Mouse (Mus musculus): Measurements from ENCODE around the gene Prkn. TPM values are rescaled to one million over a fixed set of nuclear protein-coding genes. Genes with fewer than 3 reads are reported as not detected.

Gene Prkn
- total and polyA plus RNA-seq, 2 experiments from 2014 or later, result 6.2 to 6.8 TPM

- peak; percentile 32 for DNase-seq
- Histone ChIP-seq H3K27ac (ENCODE audit: low read depth, low read length) (no peak overlapping the region), H3K4me1 (ENCODE audit: insufficient read depth) (no peaks in the 10 kb centered on the region), H3K27me3 (ENCODE audit: insufficient read depth, low read length) (no peaks in the 10 kb centered on the region), H3K9ac (no peak overlapping the region), H3K4me3 (ENCODE audit: low read depth, low read length) (no peak overlapping the region), H3K9me3 (ENCODE audit: low read length) (no peaks in the 10 kb centered on the region), H3K36me3 (ENCODE audit: insufficient read depth) (no peaks in the 10 kb centered on the region), H3K4me2 (ENCODE audit: low read depth) (no peak overlapping the region)
- TF ChIP-seq CTCF (IDR thresholded peaks at IDR 0.05; ENCODE audit: low read depth), result no peak
- 53% methylated on average over 3 of the region's 3 CpGs for WGBS
- ATAC-seq, result peak; percentile 50
Observed at GRCm38 (mm10) chr17:11213689-11214088, 373.5 kb downstream of the Prkn start.

- 85% methylated on average over 4 of the region's 4 CpGs for WGBS
- no peak overlapping the region for H3K4me2 ChIP-seq (ENCODE audit: low read depth)
- no peaks in the 10 kb centered on the region for H3K9me3 ChIP-seq (ENCODE audit: low read length)
- no peaks in the 10 kb centered on the region for H3K27me3 ChIP-seq (ENCODE audit: insufficient read depth, low read length)
- H3K4me3 ChIP-seq (ENCODE audit: low read depth, low read length), result no peak overlapping the region
- no peaks in the 10 kb centered on the region for H3K36me3 ChIP-seq (ENCODE audit: insufficient read depth)
- no peak for TF ChIP-seq CTCF (IDR thresholded peaks at IDR 0.05; ENCODE audit: low read depth)
- DNase-seq (no peak), ATAC-seq (no peak)
- no peaks in the 10 kb centered on the region for H3K4me1 ChIP-seq (ENCODE audit: insufficient read depth)
- no peak overlapping the region for H3K27ac ChIP-seq (ENCODE audit: low read depth, low read length)
- H3K9ac ChIP-seq, result no peak overlapping the region
Observed at GRCm38 (mm10) chr17:11229011-11229410, 388.8 kb downstream of the Prkn start.

GRCm38 (mm10) chr17:11229426-11229825 is 389.2 kb downstream of the Prkn start:
- Histone ChIP-seq H3K4me3 (ENCODE audit: low read depth, low read length) (no peak overlapping the region), H3K9ac (no peak overlapping the region), H3K9me3 (ENCODE audit: low read length) (no peaks in the 10 kb centered on the region), H3K27ac (ENCODE audit: low read depth, low read length) (no peak overlapping the region), H3K4me1 (ENCODE audit: insufficient read depth) (no peaks in the 10 kb centered on the region), H3K27me3 (ENCODE audit: insufficient read depth, low read length) (no peaks in the 10 kb centered on the region), H3K36me3 (ENCODE audit: insufficient read depth) (no peaks in the 10 kb centered on the region), H3K4me2 (ENCODE audit: low read depth) (no peak overlapping the region)
- 57% methylated on average over 1 of the region's 1 CpGs for WGBS
- ATAC-seq (no peak), DNase-seq (no peak)
- no peak for TF ChIP-seq CTCF (IDR thresholded peaks at IDR 0.05; ENCODE audit: low read depth)

GRCm38 (mm10) chr17:11230604-11231395 is 390.6 kb downstream of the Prkn start:
- no peaks in the 10 kb centered on the region for H3K27me3 ChIP-seq (ENCODE audit: insufficient read depth, low read length)
- H3K4me3 ChIP-seq (ENCODE audit: low read depth, low read length), result no peak overlapping the region; the same call in 1 of the 2 replicates
- H3K27ac ChIP-seq (ENCODE audit: low read depth, low read length), result no peak overlapping the region
- no peak for TF ChIP-seq CTCF (IDR thresholded peaks at IDR 0.05; ENCODE audit: low read depth)
- no peaks in the 10 kb centered on the region for H3K36me3 ChIP-seq (ENCODE audit: insufficient read depth)
- no peak overlapping the region for H3K9ac ChIP-seq
- DNase-seq, result peak; percentile 11
- 28% methylated on average over 12 of the region's 12 CpGs for WGBS
- ATAC-seq, result no peak
- peak overlapping the region; percentile 37; the same call in 1 of the 2 replicates for H3K4me2 ChIP-seq (ENCODE audit: low read depth)
- H3K9me3 ChIP-seq (ENCODE audit: low read length), result no peaks in the 10 kb centered on the region
- H3K4me1 ChIP-seq (ENCODE audit: insufficient read depth), result no peaks in the 10 kb centered on the region

GRCm38 (mm10) chr17:11235273-11235672 is 395.1 kb downstream of the Prkn start:
- Histone ChIP-seq H3K27ac (ENCODE audit: low read depth, low read length) (no peak overlapping the region), H3K4me3 (ENCODE audit: low read depth, low read length) (no peak overlapping the region), H3K36me3 (ENCODE audit: insufficient read depth) (no peaks in the 10 kb centered on the region), H3K9me3 (ENCODE audit: low read length) (no peaks in the 10 kb centered on the region), H3K27me3 (ENCODE audit: insufficient read depth, low read length) (no peaks in the 10 kb centered on the region), H3K9ac (no peak overlapping the region), H3K4me1 (ENCODE audit: insufficient read depth) (no peaks in the 10 kb centered on the region), H3K4me2 (ENCODE audit: low read depth) (no peak overlapping the region)
- TF ChIP-seq CTCF (IDR thresholded peaks at IDR 0.05; ENCODE audit: low read depth), result no peak
- WGBS, result 63% methylated on average over 1 of the region's 1 CpGs
- ATAC-seq (no peak), DNase-seq (no peak)

GRCm38 (mm10) chr17:11245040-11245439 is 404.9 kb downstream of the Prkn start:
- WGBS, result 81% methylated on average over 9 of the region's 9 CpGs
- ATAC-seq, result no peak
- DNase-seq, result no peak
- Histone ChIP-seq H3K4me1 (ENCODE audit: insufficient read depth) (no peaks in the 10 kb centered on the region), H3K36me3 (ENCODE audit: insufficient read depth) (no peaks in the 10 kb centered on the region), H3K4me2 (ENCODE audit: low read depth) (no peak overlapping the region), H3K9me3 (ENCODE audit: low read length) (no peaks in the 10 kb centered on the region), H3K27me3 (ENCODE audit: insufficient read depth, low read length) (no peaks in the 10 kb centered on the region), H3K9ac (no peak overlapping the region), H3K27ac (ENCODE audit: low read depth, low read length) (no peak overlapping the region), H3K4me3 (ENCODE audit: low read depth, low read length) (no peak overlapping the region)
- TF ChIP-seq CTCF (IDR thresholded peaks at IDR 0.05; ENCODE audit: low read depth), result no peak

GRCm38 (mm10) chr17:11249216-11249615 is 409.0 kb downstream of the Prkn start:
- no peak for ATAC-seq
- Histone ChIP-seq H3K4me3 (ENCODE audit: low read depth, low read length) (no peak overlapping the region), H3K36me3 (ENCODE audit: insufficient read depth) (no peaks in the 10 kb centered on the region), H3K4me2 (ENCODE audit: low read depth) (no peak overlapping the region), H3K27me3 (ENCODE audit: insufficient read depth, low read length) (no peaks in the 10 kb centered on the region), H3K9ac (no peak overlapping the region), H3K4me1 (ENCODE audit: insufficient read depth) (no peaks in the 10 kb centered on the region), H3K9me3 (ENCODE audit: low read length) (no peaks in the 10 kb centered on the region), H3K27ac (ENCODE audit: low read depth, low read length) (no peak overlapping the region)
- 21% methylated on average over 6 of the region's 6 CpGs for WGBS
- peak; percentile 36 for DNase-seq
- no peak for TF ChIP-seq CTCF (IDR thresholded peaks at IDR 0.05; ENCODE audit: low read depth)

Measured in forebrain, postnatal 0 days (tissue).